Mouse (Mus musculus) hindlimb bud, embryonic 11.5 days (tissue): ENCODE results near the gene Gsg1l2.
A peak's percentile ranks its signal among the peaks of the same experiment; 100 is the strongest.

Experiments used
- DNase-seq: peaks from one replicate; pipeline ENCODE4 v3.0.0-alpha.2; 2012; ENCODE audit warnings: low read depth, low spot score; ENCODE audit errors: extremely low spot score

The Gsg1l2 gene

GRCm38 (mm10) chr11:67811535-67811934 lies 37.1 kb downstream of the Gsg1l2 start:
- no peak for DNase-seq

- DNase-seq: peak; percentile 47
Observed at GRCm38 (mm10) chr11:67819604-67820003, 45.2 kb downstream of the Gsg1l2 start.

GRCm38 (mm10) chr11:67820221-67820620 lies 45.8 kb downstream of the Gsg1l2 start:
- DNase-seq: peak; percentile 22

- no peak for DNase-seq
Observed at GRCm38 (mm10) chr11:67821560-67821959, 47.2 kb downstream of the Gsg1l2 start.

GRCm38 (mm10) chr11:67828360-67829059 lies 54.1 kb downstream of the Gsg1l2 start:
- no peak for DNase-seq

- DNase-seq: no peak
Observed at GRCm38 (mm10) chr11:67829530-67829929, 55.1 kb downstream of the Gsg1l2 start.

GRCm38 (mm10) chr11:67831820-67832219 lies 57.4 kb downstream of the Gsg1l2 start:
- DNase-seq: no peak

- DNase-seq: no peak
Observed at GRCm38 (mm10) chr11:67835408-67836078, 61.1 kb downstream of the Gsg1l2 start.
